In the genomic region with DNA sequence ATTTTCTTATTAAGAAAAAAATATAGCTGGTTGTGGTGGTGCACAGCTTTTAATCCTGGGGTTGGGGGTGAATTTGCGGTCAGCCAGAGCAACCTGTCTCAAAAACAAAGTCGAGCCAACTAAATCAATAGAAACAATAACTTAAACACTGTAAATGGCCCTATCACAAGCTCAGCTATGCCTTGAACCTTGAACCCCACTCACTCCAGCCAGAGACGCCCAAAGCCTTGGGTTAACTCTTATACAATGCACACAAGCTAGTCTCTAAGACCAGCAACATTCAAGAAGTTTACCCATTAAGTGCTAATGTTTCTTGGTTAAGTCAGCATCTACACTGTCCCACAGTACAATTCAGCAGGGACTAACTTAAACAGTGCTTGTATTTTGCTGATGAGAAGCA, we compare ENCODE assay signal across 18 mouse cellular contexts.
"Had no signal": no experiment of that assay in that cellular context is flagged by ENCODE, and none has a peak within 500 bp of the region (broad histone marks: within the 10 kb centered on the region; RNA-seq: fewer than 3 reads in every experiment).

No protein-coding gene starts in this region.

- DNase-seq: liver, postnatal 0 days; lung, adult 2 months; lung, postnatal 14 days; lung, postnatal 36 days; right cerebral cortex, postnatal 14 days; spleen, adult 18-20 months; thymus, adult 18-20 months; thymus, postnatal 14 days; thymus, postnatal 36 days had no signal

- H3K27ac ChIP-seq: liver, embryonic 15.5 days; lung, embryonic 15.5 days; macrophage; midbrain, embryonic 13.5 days; midbrain, embryonic 15.5 days; neural tube, embryonic 12.5 days had no signal

- H3K4me1 ChIP-seq: midbrain, embryonic 15.5 days had no signal

- ATAC-seq: liver, postnatal 0 days; lung, postnatal 0 days; midbrain, embryonic 13.5 days; midbrain, embryonic 15.5 days had no signal

- H3K9me3 ChIP-seq: liver, embryonic 15.5 days; lung, embryonic 15.5 days; megakaryocyte, embryonic 14.5 days; midbrain, embryonic 13.5 days; midbrain, embryonic 15.5 days; neural tube, embryonic 12.5 days had no signal

- H3K36me3 ChIP-seq: liver, embryonic 15.5 days; lung, embryonic 15.5 days; midbrain, embryonic 13.5 days; midbrain, embryonic 15.5 days; neural tube, embryonic 12.5 days had no signal

- H3K27me3 ChIP-seq: liver, embryonic 15.5 days; lung, embryonic 15.5 days; megakaryocyte, embryonic 14.5 days; midbrain, embryonic 13.5 days; midbrain, embryonic 15.5 days; neural tube, embryonic 12.5 days had no signal

- H3K9ac ChIP-seq: liver, embryonic 15.5 days; liver, postnatal 0 days; lung, embryonic 15.5 days; midbrain, embryonic 13.5 days; midbrain, embryonic 15.5 days; neural tube, embryonic 12.5 days had no signal

- H3K4me3 ChIP-seq: liver, embryonic 15.5 days; lung, embryonic 15.5 days; megakaryocyte, embryonic 14.5 days; midbrain, embryonic 13.5 days; midbrain, embryonic 15.5 days; neural tube, embryonic 12.5 days had no signal

- H3K4me2 ChIP-seq: liver, embryonic 15.5 days; lung, embryonic 15.5 days; midbrain, embryonic 11.5 days; midbrain, embryonic 13.5 days; midbrain, embryonic 15.5 days; neural tube, embryonic 12.5 days had no signal
